Mouse (Mus musculus) megakaryocyte-erythroid progenitor cell, adult 5-6 weeks (primary cell): ENCODE results near the gene Dmrtc1a. TPM values are rescaled to one million over a fixed set of nuclear protein-coding genes. Genes with fewer than 3 reads are reported as not detected.
A peak's percentile ranks its signal among the peaks of the same experiment; 100 is the strongest.
"Not testable (repeated sequence)": the region's sequence is repeated elsewhere in the genome, so short reads cannot be mapped to it uniquely, and the experiment has no call there.

Experiments used
- ATAC-seq: replicated peaks from 2 replicates; pipeline ENCODE4 v1.8.0; 2016; ENCODE audit warnings: mild to moderate bottlenecking, inconsistent platforms; ENCODE audit not compliant: severe bottlenecking, poor library complexity, low FRiP score, low TSS enrichment
- total RNA-seq, 2 experiments: library from RNA; stranded (forward) in 1 of 2; stranded (reverse) in 1 of 2; fragments of 200-1000, 215-1000 nt in 1 of 2; fragments of >200 nt in 1 of 2; fragmentation: Nextera tagmentation in 1 of 2; gene quantifications; 2 replicates each; pipeline ENCODE4 v1.2.3; 2014 to 2017

The Dmrtc1a gene
- total RNA-seq (2014; fragmentation: Nextera tagmentation): not detected in 2 replicates
- total RNA-seq (2017): not detected in 2 replicates

GRCm38 (mm10) chrX:102908587-102908986, at the start of gene Dmrtc1a, which contains the start of gene 1700011M02Rik:
Gene Dmrtc1a (minus strand): TSS chrX:102908687.
Gene 1700011M02Rik (plus strand): TSS chrX:102908905.
- not testable (repeated sequence) for ATAC-seq

GRCm38 (mm10) chrX:102950136-102950535, 41.6 kb upstream of the Dmrtc1a start:
- ATAC-seq: not testable (repeated sequence)

DNA sequence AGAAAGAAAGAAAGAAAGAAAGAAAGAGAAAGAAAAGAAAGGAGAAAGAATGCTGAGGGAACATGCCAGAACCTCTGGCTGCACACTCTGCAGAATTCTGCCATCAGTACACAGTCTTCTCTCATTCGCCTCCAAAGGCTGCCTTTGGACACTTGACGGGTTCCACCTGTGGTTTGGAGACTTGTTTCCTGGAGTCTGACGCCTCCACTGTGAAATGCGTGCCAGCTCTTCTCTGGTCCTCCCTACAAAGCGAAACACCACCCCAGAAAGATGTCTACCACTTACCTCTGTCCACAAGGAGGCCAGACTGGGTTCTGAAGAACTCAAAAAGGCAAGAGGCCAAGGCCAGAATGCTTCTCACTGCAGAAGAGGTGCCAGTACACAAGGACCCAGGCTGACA, 28.3 kb upstream of the Dmrtc1a start:
- no peak for ATAC-seq

GRCm38 (mm10) chrX:102934395-102934764, 25.9 kb upstream of the Dmrtc1a start:
- ATAC-seq: 0 out of 2 replicates have a peak, but pooled peaks have one; percentile 7

DNA sequence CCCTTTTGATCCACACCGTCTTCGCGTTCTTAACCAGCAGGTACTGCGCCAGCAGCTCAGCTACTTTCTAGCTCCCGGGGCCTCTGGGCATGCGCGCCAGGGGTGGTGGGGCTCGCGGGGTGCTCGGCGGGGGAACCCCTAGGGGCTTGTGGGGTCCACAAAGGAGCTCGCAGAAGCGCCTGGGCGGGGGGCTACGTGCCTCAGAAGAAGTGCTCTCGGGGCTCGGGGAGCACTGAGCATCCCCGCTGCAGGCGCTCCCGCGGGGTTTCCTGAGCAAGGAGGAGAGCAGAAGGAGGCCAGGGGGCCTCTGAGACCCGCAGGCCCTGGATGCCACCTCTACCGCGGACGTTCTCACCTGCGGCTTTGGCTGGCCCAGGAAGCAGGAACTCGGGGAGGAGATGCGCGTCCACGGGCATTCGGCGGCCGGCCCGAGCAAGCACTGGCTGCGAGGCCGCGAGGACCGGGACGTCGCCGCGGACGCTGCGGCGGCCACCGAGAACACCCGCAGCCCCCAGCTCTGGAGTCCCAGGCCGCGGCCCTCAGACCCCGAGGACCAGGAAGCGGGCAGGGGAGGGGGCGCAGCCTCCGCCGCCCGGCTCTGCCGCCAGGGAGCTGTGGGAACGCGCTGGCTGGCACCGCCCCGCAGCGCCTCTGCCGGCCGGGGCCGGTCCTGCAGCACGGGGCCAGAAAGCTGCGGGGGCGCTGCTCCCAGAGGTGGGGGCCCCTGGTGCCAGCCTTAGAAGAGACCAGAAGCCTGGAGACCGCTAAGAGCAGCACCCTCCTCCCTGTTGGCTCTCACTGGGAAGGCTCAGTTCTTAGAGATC, 25.3 kb upstream of the Dmrtc1a start:
- ATAC-seq: 0 out of 2 replicates have a peak, but pooled peaks have one; percentile 57

DNA sequence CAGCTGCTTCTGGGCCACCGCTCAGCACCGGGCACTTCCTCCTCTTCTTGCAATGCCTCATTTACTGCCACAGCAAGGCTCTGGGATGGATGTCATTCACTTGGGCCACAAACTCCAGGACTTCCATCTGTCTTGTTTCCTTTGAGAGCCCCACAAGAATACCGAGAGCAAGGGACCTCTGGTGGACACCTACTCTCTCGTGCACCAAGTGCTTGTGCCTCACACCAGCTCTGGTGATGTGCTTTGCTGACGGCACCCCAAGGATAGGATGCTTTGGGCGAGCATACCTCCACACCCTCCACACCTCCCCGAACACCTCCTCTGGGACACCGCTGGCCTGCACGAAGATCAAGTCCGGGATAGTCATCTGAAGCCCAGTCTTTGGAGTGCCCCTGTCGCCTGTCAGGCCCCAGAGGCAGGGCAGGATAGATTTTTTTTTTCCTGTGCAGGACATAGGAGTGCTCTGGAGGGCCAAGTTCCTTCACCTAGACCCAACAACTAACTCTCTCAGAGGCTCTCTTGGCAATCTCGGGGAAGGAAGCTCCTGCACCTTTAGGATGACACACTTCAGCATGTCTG, 24.6 kb upstream of the Dmrtc1a start:
- no peak for ATAC-seq

DNA sequence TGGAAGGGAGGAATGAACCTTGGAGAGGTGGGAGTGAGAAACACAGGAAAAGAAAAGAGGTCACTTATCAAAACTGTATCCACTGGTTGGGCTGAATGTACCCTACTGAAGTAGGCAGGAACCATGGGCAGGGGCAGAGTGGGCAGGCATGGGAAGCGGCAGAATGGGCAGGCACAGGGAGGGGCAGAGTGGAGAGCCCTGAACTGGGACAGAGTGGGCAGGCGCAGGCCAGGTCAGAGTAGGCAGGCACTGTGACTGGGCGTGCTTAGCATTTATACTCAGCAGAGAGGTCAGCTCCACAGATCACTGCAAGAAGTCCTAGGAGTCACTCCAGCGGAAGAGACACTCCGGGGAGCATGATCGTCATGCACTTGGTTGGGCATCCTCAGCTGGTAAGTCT, 19.6 kb upstream of the Dmrtc1a start, which contains the start of gene 1700018G05Rik:
TSS of gene 1700018G05Rik (plus strand) at position 301 of the 400 bp plus-strand sequence.
- ATAC-seq: not testable (repeated sequence)

DNA sequence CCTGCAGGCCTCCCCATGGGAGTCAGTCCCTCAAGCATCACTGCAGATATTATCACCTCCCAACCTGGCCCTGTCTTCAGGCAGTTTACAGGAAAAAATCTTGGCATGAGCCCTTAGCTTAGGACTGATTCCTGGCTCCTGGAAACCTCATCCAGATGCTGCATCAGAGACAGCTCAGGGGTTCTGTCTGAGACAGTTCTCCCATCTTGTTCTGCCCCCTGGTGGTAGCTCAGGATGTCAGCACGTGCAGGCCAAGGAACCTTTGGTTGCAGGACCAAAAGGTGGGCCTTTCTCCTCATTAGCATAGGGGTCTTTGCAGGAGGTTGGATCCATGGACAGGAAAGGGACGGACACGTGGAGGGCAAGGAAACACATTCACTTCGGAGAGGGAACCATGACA, 18.2 kb upstream of the Dmrtc1a start:
- ATAC-seq: not testable (repeated sequence)

DNA sequence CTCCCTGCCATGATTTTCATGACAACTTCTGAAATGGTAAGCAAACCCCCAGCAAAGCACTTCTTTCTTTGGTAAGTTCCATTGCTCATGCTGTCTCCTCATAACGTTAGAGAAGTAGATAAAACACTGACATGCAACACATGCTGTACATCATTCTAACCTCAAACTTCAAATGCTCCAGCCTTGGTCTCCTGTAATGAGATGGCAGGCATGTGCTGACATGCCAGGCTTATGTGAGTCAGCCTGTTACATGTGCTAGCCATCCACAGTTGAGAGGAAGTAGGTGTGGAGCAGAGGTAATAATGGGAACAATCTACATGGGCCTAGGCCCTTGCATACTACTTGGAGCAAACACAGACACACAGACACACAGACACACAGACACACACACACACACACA, 6.3 kb upstream of the Dmrtc1a start:
- not testable (repeated sequence) for ATAC-seq

DNA sequence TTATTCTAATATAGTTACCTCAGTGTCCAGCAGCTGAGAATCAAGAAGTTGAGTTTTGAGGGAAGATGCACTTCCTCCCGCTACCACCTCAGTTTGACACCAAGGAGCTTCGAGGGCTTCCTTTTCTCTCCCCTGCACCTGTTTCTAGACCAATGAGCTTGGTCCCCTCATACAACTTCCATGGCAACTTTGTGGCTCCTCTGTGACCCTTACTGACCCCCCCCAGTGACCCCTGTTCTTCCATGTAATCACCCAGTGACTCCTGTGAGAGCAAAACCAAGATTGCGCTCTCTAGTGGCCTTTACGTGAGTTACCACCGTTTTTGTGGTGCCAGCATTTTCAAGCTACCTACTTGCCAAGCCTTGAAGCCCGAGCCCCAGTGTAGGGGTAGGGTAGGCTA, 40.6 kb downstream of the Dmrtc1a start, which contains the start of gene 1700031F05Rik:
TSS of gene 1700031F05Rik (minus strand) at position 101 of the 400 bp plus-strand sequence.
- ATAC-seq: no peak

DNA sequence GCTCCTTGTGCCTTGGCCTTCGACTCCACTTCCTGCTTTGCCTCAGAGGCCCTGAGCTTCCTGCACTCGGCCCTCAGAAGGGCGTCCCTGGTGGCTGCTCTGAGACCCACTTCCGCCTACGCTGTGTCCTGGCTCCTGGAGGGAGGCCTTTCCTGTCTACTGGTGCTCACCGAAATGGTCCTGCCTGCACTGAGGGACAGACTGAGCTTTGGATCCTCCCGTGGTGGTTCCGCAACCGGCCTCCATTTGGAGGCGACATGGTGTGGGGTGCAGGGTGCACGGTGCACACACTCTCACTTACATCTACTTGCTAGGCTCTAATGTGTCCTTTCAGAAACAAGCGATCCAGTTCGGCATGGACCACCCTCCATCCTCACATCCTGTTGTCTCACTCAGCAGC, 54.0 kb downstream of the Dmrtc1a start, which contains the start of gene Dmrtc1c2:
TSS of gene Dmrtc1c2 (minus strand) at position 101 of the 400 bp plus-strand sequence.
- not testable (repeated sequence) for ATAC-seq

Other genes starting within 250 kb of the Dmrtc1a start
- not detected in 2 replicates for gene Gm3880, start 221.7 kb downstream of the Dmrtc1a start, total RNA-seq (2014; fragmentation: Nextera tagmentation)
- not detected in 2 replicates for gene Gm3880, start 221.7 kb downstream of the Dmrtc1a start, total RNA-seq (2017)
- not detected in 2 replicates for gene Gm9112, start 201.1 kb downstream of the Dmrtc1a start, total RNA-seq (2014; fragmentation: Nextera tagmentation)
- gene Gm9112, start 201.1 kb downstream of the Dmrtc1a start, total RNA-seq (2017): not detected in 2 replicates
- gene Dmrtc1b, start 200.8 kb downstream of the Dmrtc1a start, total RNA-seq (2014; fragmentation: Nextera tagmentation): not detected in 2 replicates
- gene Dmrtc1b, start 200.8 kb downstream of the Dmrtc1a start, total RNA-seq (2017): not detected in 2 replicates
- gene Dmrtc1c1, start 105.7 kb downstream of the Dmrtc1a start, total RNA-seq (2014; fragmentation: Nextera tagmentation): not detected in 2 replicates
- gene Dmrtc1c1, start 105.7 kb downstream of the Dmrtc1a start, total RNA-seq (2017): not detected in 2 replicates
- not detected in 2 replicates for gene Dmrtc1c2, start 54.1 kb downstream of the Dmrtc1a start, total RNA-seq (2014; fragmentation: Nextera tagmentation)
- gene Dmrtc1c2, start 54.1 kb downstream of the Dmrtc1a start, total RNA-seq (2017): not detected in 2 replicates
- gene 1700031F05Rik, start 40.7 kb downstream of the Dmrtc1a start, total RNA-seq (2014; fragmentation: Nextera tagmentation): not detected in 2 replicates
- not detected in 2 replicates for gene 1700031F05Rik, start 40.7 kb downstream of the Dmrtc1a start, total RNA-seq (2017)
- not detected in 2 replicates for gene 1700011M02Rik, start 218 bp upstream of the Dmrtc1a start, total RNA-seq (2014; fragmentation: Nextera tagmentation)
- not detected in 2 replicates for gene 1700011M02Rik, start 218 bp upstream of the Dmrtc1a start, total RNA-seq (2017)
- gene 1700018G05Rik, start 19.7 kb upstream of the Dmrtc1a start, total RNA-seq (2014; fragmentation: Nextera tagmentation): not detected in 2 replicates
- gene 1700018G05Rik, start 19.7 kb upstream of the Dmrtc1a start, total RNA-seq (2017): not detected in 2 replicates